Mouse (Mus musculus) cortical plate, adult 2 months (tissue): Measurements from ENCODE around the gene Atp2b2.

Experiments
- CTCF ChIP-seq: fragments of 200-500 bp; IDR thresholded peaks from 2 replicates; pipeline ENCODE4 v1.5.1; 2011; ENCODE audit warnings: mild to moderate bottlenecking, control low read depth, low read length; ENCODE audit not compliant: insufficient read depth; ENCODE audit errors: extremely low read depth
- POLR2A ChIP-seq: fragments of 200-500 bp; IDR thresholded peaks from 2 replicates; pipeline ENCODE4 v1.6.1; 2011; ENCODE audit warnings: mild to moderate bottlenecking, low read length, control low read depth; ENCODE audit not compliant: insufficient read depth; ENCODE audit errors: extremely low read depth

- TF ChIP-seq CTCF (no peak), POLR2A (no peak)
Measured at GRCm38 (mm10) chr6:113857310-113857873, 185.0 kb downstream of the Atp2b2 start.
